Mouse (Mus musculus) neural tube, embryonic 10.5 days (tissue): ENCODE measurements at regions not wholly inside any gene's neighbourhood (a gene's known extent, or its start where the extent isn't known, plus 50 kb on each side); places are given as distances from the start of the nearest gene placed in this dataset.
"Not testable (repeated sequence)": the region's sequence is repeated elsewhere in the genome, so short reads cannot be mapped to it uniquely, and the experiment has no call there.

Source experiments
- DNase-seq: peaks from one replicate; pipeline ENCODE4 v3.0.0-alpha.2; 2017; ENCODE audit warnings: low spot score; ENCODE audit errors: extremely low spot score

GRCm38 (mm10) chr12:28922236-28922635, 170.6 kb downstream of the Eipr1 start:
- no peak for DNase-seq

GRCm38 (mm10) chr12:28925206-28925605, 173.6 kb downstream of the Eipr1 start:
- DNase-seq = no peak

- no peak for DNase-seq
Observed at GRCm38 (mm10) chr12:28939936-28940335, 188.3 kb downstream of the Eipr1 start.

- DNase-seq = peak; percentile 20
Observed at GRCm38 (mm10) chr12:28948889-28949288, 197.3 kb downstream of the Eipr1 start.

- peak; percentile 26 for DNase-seq
Observed at GRCm38 (mm10) chr12:28949307-28949706, 197.7 kb downstream of the Eipr1 start.

GRCm38 (mm10) chr12:28957155-28957554, 205.6 kb downstream of the Eipr1 start:
- DNase-seq = no peak

GRCm38 (mm10) chr12:28958661-28959060, 207.1 kb downstream of the Eipr1 start:
- no peak for DNase-seq

- DNase-seq = no peak
Observed at GRCm38 (mm10) chr12:28969671-28970379, 218.2 kb downstream of the Eipr1 start.

- no peak for DNase-seq
Observed at GRCm38 (mm10) chr12:28974571-28975041, 223.0 kb downstream of the Eipr1 start.

GRCm38 (mm10) chr12:28975249-28975648, 223.6 kb downstream of the Eipr1 start:
- DNase-seq = no peak

GRCm38 (mm10) chr12:28979679-28980078, 228.1 kb downstream of the Eipr1 start:
- DNase-seq = no peak

GRCm38 (mm10) chr12:28986214-28986613, 234.6 kb downstream of the Eipr1 start:
- DNase-seq = no peak

GRCm38 (mm10) chr12:28997474-28998192, 246.0 kb downstream of the Eipr1 start:
- no peak for DNase-seq

- peak; percentile 38 for DNase-seq
Observed at GRCm38 (mm10) chr12:28999963-29000451, 248.4 kb downstream of the Eipr1 start.

- DNase-seq = no peak
Observed at GRCm38 (mm10) chr12:29004504-29004903, 252.9 kb downstream of the Eipr1 start.

- DNase-seq = no peak
Observed at GRCm38 (mm10) chr12:29014601-29015000, 263.0 kb downstream of the Eipr1 start.

GRCm38 (mm10) chr12:29015200-29015862, 263.7 kb downstream of the Eipr1 start:
- peak; percentile 37 for DNase-seq

- no peak for DNase-seq
Observed at GRCm38 (mm10) chr12:29021152-29021551, 269.5 kb downstream of the Eipr1 start.

GRCm38 (mm10) chr12:29028171-29028570, 276.6 kb downstream of the Eipr1 start:
- no peak for DNase-seq

- DNase-seq = no peak
Observed at GRCm38 (mm10) chr12:29029461-29029860, 277.9 kb downstream of the Eipr1 start.

- DNase-seq = no peak
Observed at GRCm38 (mm10) chr12:29046009-29046408, 294.4 kb downstream of the Eipr1 start.

- DNase-seq = not testable (repeated sequence)
Observed at GRCm38 (mm10) chr12:29048596-29048995, 297.0 kb downstream of the Eipr1 start.
